Mouse (Mus musculus): ENCODE measurements around the gene Myof. TPM values are rescaled to one million over a fixed set of nuclear protein-coding genes. Genes with fewer than 3 reads are reported as not detected.

Myof gene
- polyA plus RNA-seq, 1 experiment, result not detected

DNA sequence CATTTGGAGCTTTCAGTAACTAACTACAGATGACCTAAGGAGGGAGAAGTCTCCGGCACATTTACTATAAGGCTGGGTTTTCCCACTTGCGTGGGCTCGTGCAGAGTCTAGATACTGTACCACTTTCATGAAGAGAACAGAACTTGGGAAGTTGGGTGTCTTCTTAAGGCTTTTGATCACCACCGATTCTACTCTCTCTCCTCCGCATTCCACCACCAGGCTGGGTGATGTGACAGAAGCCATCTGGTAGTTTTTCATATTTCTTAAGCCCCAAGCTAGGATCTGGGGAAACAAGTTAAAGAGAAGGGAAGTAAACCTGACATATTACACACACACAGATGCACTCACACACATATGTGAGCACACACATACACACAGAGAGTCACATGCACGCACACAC lies 108.7 kb downstream of the Myof start:
- no peak overlapping the region for H3K27ac ChIP-seq (ENCODE audit: insufficient read depth, low read depth, low read length)
- no peaks in the 10 kb centered on the region for H3K4me1 ChIP-seq (ENCODE audit: control insufficient read depth, insufficient read depth, low read length)
- H3K4me3 ChIP-seq (ENCODE audit: insufficient read depth, low read depth, low read length), result no peak overlapping the region
- 96% methylated on average over 6 of the region's 6 CpGs for WGBS
- TF ChIP-seq POLR2A (IDR thresholded peaks at IDR 0.05; ENCODE audit: insufficient read depth, low read depth, low read length) (no peak), CTCF (IDR thresholded peaks at IDR 0.05; ENCODE audit: insufficient read depth, low read depth, low read length) (no peak)

DNA sequence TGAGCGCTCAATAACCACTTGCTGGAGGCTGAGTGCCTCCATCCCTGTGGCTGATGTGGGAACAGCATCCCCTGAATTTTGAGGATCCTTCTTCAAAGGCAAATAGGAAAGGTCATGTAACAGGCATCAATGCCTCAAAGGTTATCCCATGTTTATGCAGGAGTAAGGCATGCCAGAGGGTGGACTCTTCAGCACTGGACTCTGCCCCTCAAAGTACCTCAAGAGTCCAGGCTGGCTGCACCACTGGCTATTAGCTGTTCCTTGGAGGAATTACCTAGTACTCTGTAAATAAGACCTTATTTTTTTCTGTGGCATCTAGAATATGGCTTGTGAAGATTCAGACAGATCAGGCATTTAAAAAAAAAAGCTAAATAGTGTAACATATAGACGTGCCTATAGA lies 111.2 kb downstream of the Myof start:
- Histone ChIP-seq H3K4me1 (ENCODE audit: control insufficient read depth, insufficient read depth, low read length) (no peaks in the 10 kb centered on the region), H3K27ac (ENCODE audit: insufficient read depth, low read depth, low read length) (no peak overlapping the region), H3K4me3 (ENCODE audit: insufficient read depth, low read depth, low read length) (no peak overlapping the region)
- 97% methylated on average over 2 of the region's 2 CpGs for WGBS
- TF ChIP-seq CTCF (IDR thresholded peaks at IDR 0.05; ENCODE audit: insufficient read depth, low read depth, low read length), result no peak
- TF ChIP-seq POLR2A (IDR thresholded peaks at IDR 0.05; ENCODE audit: insufficient read depth, low read depth, low read length), result no peak

DNA sequence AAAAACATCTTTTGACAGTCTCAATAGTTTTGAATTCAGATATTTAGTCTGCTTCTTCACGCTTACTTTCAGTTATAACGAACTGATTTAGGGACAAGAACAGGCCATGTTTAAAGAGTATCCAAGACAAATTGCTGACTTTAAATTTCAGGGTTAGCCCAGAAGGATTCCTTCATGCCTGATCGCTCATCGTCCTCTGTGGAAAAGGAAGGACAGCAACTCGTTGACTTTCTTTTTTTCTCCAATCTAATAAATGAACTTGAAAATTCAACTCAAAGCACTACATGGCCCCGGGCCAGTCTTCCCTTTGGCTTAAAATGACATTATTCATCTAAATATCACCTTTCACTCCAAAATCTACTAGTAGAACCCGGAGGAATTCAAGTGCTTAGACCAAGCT lies 115.5 kb downstream of the Myof start:
- TF ChIP-seq POLR2A (IDR thresholded peaks at IDR 0.05; ENCODE audit: insufficient read depth, low read depth, low read length), result no peak
- Histone ChIP-seq H3K27ac (ENCODE audit: insufficient read depth, low read depth, low read length) (no peak overlapping the region), H3K4me1 (ENCODE audit: control insufficient read depth, insufficient read depth, low read length) (no peaks in the 10 kb centered on the region), H3K4me3 (ENCODE audit: insufficient read depth, low read depth, low read length) (no peak overlapping the region)
- WGBS, result 85% methylated on average over 7 of the region's 7 CpGs

DNA sequence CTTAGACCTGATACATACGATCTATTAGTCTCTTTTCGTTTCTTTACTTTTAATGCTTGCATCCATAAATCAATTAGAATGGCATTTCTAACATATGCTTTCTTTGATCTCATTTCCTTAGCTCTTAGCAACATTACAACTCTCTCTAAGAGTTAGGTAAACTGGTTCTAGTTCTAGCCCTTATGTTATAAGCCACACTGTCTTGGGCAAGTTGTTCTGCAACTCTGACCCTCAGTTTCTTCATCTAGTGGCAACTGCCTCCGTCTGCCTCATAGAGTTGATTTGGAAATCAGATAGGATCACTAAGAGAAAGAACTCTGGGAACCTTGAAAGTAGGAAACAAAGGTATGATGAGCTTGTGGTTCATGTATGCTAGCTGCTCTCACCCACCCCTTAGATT lies 118.1 kb downstream of the Myof start:
- Histone ChIP-seq H3K4me3 (ENCODE audit: insufficient read depth, low read depth, low read length) (no peak overlapping the region), H3K4me1 (ENCODE audit: control insufficient read depth, insufficient read depth, low read length) (peaks cover 9% of the 10 kb centered on the region), H3K27ac (ENCODE audit: insufficient read depth, low read depth, low read length) (no peak overlapping the region)
- TF ChIP-seq POLR2A (IDR thresholded peaks at IDR 0.05; ENCODE audit: insufficient read depth, low read depth, low read length) (no peak), CTCF (IDR thresholded peaks at IDR 0.05; ENCODE audit: insufficient read depth, low read depth, low read length) (no peak)
- WGBS, result over 99% methylated on average over 3 of the region's 3 CpGs

DNA sequence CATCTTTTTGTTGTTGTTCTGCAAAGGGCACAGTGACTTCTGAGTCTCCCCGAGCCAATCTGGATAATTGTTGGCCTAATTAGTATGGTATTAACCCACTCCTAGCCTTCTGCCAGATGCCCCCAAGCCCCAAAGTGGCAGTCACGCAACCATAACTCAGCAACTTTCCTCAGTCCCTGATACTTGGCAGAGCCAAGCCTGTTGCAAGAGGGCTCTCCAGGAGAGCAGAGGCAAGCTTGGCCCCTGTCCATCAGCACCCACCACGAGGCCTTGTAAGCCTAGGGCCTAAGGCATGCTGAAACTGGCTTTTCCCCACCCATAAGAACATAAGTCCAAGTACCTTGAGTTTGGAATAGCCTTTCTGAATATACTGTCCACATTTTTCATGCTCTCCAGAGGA lies 119.1 kb downstream of the Myof start:
- TF ChIP-seq CTCF (IDR thresholded peaks at IDR 0.05; ENCODE audit: insufficient read depth, low read depth, low read length), result no peak
- TF ChIP-seq POLR2A (IDR thresholded peaks at IDR 0.05; ENCODE audit: insufficient read depth, low read depth, low read length), result no peak
- Histone ChIP-seq H3K4me3 (ENCODE audit: insufficient read depth, low read depth, low read length) (no peak overlapping the region), H3K4me1 (ENCODE audit: control insufficient read depth, insufficient read depth, low read length) (peaks cover 9% of the 10 kb centered on the region), H3K27ac (ENCODE audit: insufficient read depth, low read depth, low read length) (no peak overlapping the region)
- 61% methylated on average over 3 of the region's 3 CpGs for WGBS

DNA sequence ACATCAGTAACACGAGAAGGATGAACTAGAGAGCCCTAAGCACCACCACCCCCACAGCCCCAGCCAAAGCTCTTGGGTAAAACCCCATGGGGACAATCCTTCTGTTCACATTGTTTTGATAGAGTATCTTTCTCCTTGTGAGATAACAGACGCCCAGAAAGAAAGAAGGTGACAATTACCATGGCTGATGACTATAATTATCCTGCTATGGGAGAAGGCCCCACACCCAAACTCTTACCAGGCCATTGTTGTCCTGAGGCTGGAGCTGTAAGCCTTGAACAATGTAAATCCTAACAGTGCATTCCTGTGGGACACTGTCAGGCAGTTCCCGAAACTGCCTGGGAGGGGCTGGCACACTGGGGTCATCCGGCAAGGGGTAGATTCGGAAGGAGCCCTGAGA lies 122.3 kb downstream of the Myof start:
- H3K27ac ChIP-seq (ENCODE audit: insufficient read depth, low read depth, low read length), result no peak overlapping the region
- H3K4me1 ChIP-seq (ENCODE audit: control insufficient read depth, insufficient read depth, low read length), result peaks cover 13% of the 10 kb centered on the region
- 36% methylated on average over 5 of the region's 5 CpGs for WGBS
- H3K4me3 ChIP-seq (ENCODE audit: insufficient read depth, low read depth, low read length), result no peak overlapping the region
- TF ChIP-seq POLR2A (IDR thresholded peaks at IDR 0.05; ENCODE audit: insufficient read depth, low read depth, low read length) (no peak), CTCF (IDR thresholded peaks at IDR 0.05; ENCODE audit: insufficient read depth, low read depth, low read length) (no peak)

DNA sequence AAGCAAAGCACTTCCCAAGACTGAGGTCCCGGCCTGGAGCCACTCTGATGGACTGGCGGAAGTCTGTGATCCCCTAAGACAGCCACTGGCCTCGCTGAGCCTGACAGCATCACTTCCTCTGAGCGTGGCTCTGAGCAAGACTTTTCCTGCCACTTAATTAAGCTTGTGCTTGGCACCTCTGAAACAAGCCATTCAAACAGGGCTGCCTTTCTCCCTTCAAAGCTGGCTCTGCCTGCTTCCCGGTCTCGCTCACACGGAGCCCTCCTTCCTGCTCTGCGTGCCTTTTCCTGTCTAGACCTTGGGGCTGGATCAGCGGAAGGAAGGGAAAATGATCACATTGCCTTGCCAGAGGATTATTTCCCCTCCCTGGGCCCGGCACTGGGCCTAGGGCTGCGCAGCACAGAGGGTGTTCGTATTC lies 124.9 kb downstream of the Myof start:
- WGBS, result 59% methylated on average over 12 of the region's 12 CpGs
- Histone ChIP-seq H3K27ac (ENCODE audit: insufficient read depth, low read depth, low read length) (no peak overlapping the region), H3K4me1 (ENCODE audit: control insufficient read depth, insufficient read depth, low read length) (peaks cover 13% of the 10 kb centered on the region), H3K4me3 (ENCODE audit: insufficient read depth, low read depth, low read length) (no peak overlapping the region)
- TF ChIP-seq POLR2A (IDR thresholded peaks at IDR 0.05; ENCODE audit: insufficient read depth, low read depth, low read length) (no peak), CTCF (IDR thresholded peaks at IDR 0.05; ENCODE audit: insufficient read depth, low read depth, low read length) (no peak)

DNA sequence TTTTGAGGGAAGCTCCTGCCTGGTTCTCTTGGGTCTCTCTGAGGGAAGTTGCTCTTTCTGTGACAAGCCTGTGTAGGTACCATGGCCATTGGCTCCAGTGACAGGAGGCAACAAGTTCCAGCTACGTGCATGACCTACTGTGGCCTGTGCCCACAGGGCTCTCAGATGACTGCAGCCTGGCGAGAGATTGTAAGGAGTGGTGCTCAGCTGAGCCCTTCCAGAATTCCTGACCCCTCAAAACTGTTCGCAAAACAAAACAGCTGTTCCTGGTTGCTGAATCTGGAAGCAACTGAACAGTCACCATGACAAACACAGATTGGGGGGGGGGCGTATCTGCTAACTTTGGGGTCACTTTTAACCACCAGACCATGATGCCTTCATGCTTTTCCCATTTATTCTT lies 129.1 kb downstream of the Myof start:
- TF ChIP-seq POLR2A (IDR thresholded peaks at IDR 0.05; ENCODE audit: insufficient read depth, low read depth, low read length), result no peak
- no peak for TF ChIP-seq CTCF (IDR thresholded peaks at IDR 0.05; ENCODE audit: insufficient read depth, low read depth, low read length)
- H3K27ac ChIP-seq (ENCODE audit: insufficient read depth, low read depth, low read length), result no peak overlapping the region
- peaks cover 7% of the 10 kb centered on the region; the same call in 1 of the 2 replicates for H3K4me1 ChIP-seq (ENCODE audit: control insufficient read depth, insufficient read depth, low read length)
- H3K4me3 ChIP-seq (ENCODE audit: insufficient read depth, low read depth, low read length), result no peak overlapping the region
- WGBS, result 89% methylated on average over 4 of the region's 4 CpGs

DNA sequence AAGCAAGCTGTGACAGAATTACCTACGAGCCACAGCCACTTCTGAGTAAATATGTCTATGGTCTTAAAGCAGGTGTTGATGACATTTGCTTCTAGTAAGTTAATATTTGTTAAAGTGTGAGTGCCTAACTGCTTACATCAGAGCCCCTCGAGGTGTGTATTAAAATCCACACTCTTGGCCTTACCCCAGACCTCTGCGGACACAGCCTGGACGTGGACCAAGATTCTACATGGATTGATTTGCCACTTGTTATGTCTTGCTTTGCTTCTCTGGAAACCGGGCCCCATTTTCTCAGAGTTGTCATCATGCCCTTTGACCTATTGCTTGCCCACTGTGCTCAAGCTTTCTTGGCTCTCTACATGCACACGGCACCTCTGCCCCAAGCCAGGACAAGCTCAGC lies 130.9 kb downstream of the Myof start:
- Histone ChIP-seq H3K27ac (ENCODE audit: insufficient read depth, low read depth, low read length) (no peak overlapping the region), H3K4me3 (ENCODE audit: insufficient read depth, low read depth, low read length) (no peak overlapping the region), H3K4me1 (ENCODE audit: control insufficient read depth, insufficient read depth, low read length) (peaks cover 8% of the 10 kb centered on the region)
- TF ChIP-seq POLR2A (IDR thresholded peaks at IDR 0.05; ENCODE audit: insufficient read depth, low read depth, low read length) (no peak), CTCF (IDR thresholded peaks at IDR 0.05; ENCODE audit: insufficient read depth, low read depth, low read length) (no peak)
- 89% methylated on average over 6 of the region's 6 CpGs for WGBS

DNA sequence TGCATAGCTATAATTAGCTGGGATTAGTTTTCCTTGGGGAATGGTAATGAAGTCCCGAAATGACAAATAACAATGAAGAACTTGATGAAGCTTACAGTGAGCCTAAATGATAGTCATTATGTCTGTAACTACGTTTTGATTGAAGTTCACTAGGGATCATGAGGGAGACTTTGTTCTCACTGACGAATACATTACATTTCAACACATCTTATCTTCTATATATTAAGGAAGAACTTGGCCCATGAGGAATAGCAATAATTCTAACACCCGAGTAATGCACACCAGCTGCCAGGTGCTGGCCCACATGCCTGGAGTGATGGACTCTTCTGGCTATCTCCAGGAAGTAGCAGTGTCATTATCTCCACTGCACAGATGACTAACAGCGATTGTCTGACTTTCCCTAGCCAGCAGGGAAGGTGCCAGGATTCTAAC lies 133.5 kb downstream of the Myof start:
- H3K4me1 ChIP-seq (ENCODE audit: control insufficient read depth, insufficient read depth, low read length), result peaks cover 14% of the 10 kb centered on the region
- WGBS, result 40% methylated on average over 5 of the region's 5 CpGs
- TF ChIP-seq POLR2A (IDR thresholded peaks at IDR 0.05; ENCODE audit: insufficient read depth, low read depth, low read length) (no peak), CTCF (IDR thresholded peaks at IDR 0.05; ENCODE audit: insufficient read depth, low read depth, low read length) (no peak)
- no peak overlapping the region for H3K4me3 ChIP-seq (ENCODE audit: insufficient read depth, low read depth, low read length)
- no peak overlapping the region for H3K27ac ChIP-seq (ENCODE audit: insufficient read depth, low read depth, low read length)
